Mouse (Mus musculus) myocyte (in vitro differentiated cells): ENCODE measurements around the gene Sqstm1.

Experiments used
- E2F4 ChIP-seq: IDR thresholded peaks from one replicate; pipeline ENCODE4 v1.6.1; 2011; ENCODE audit warnings: mild to moderate bottlenecking, control low read depth, moderate library complexity; ENCODE audit not compliant: insufficient read depth
- POLR2A ChIP-seq: IDR thresholded peaks from one replicate; pipeline ENCODE4 v1.6.1; 2011; ENCODE audit warnings: low read depth, mild to moderate bottlenecking, control low read depth, moderate library complexity; ENCODE audit not compliant: insufficient read length

DNA sequence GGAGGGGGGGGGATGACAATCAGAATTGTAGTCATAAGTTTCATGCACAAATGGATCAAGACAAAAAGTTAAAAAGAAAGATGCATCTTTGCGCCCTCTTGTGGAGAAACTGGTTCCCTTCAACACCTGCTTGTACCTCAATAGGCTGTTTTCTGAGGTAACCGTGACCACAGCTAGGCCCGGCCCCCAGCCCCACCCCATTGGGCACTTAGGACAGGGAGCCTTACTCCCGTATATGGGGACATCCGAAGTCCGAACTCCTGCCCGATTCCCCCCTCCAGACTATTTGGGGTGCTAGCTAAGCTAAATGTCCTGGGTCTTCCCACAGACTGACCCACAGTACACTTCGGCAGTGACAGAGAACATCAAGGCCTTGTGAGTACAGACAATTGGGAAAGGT, 20.8 kb upstream of the Sqstm1 start:
- no peak for TF ChIP-seq POLR2A
- no peak for TF ChIP-seq E2F4
